Mouse (Mus musculus): ENCODE results near the gene Zbtb3. TPM values are rescaled to one million over a fixed set of nuclear protein-coding genes. Genes with fewer than 3 reads are reported as not detected.

Zbtb3 gene
- polyA plus RNA-seq, 1 experiment from 2014 or later = 8.6 TPM

DNA sequence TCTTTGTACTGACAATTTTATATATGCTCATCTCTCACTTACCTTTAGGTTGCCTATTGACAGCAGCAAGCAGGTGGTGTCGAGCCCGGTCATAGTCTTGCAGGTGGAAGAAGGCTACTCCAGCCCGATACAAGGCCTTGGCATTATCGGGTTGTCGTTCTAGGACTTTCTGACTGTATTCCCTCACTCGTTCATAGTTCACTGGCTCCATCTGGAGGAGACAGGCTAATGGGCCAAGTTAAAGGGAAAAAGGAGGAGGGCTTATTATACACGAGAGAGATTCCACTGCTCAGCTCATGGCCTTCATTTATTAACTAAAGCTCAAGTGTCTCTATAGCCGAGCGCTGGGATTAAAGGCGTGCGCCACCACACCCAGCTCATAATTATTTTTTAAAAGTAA, 13.5 kb downstream of the Zbtb3 start:
- Histone ChIP-seq H3K27me3 (no peaks in the 10 kb centered on the region), H3K9me3 (no peaks in the 10 kb centered on the region), H3K36me3 (peaks cover 26% of the 10 kb centered on the region), H3K4me1 (replicated peaks) (peaks cover 45% of the 10 kb centered on the region), H3K4me3 (no peak overlapping the region), H3K9ac (no peak overlapping the region), H3K4me2 (0 out of 2 replicates have a peak overlapping the region, but pooled peaks have one; percentile 35), H3K27ac (replicated peaks) (no peak overlapping the region)
- 67% methylated on average over 11 of the region's 11 CpGs for WGBS
- no peak for ATAC-seq (ENCODE audit: low FRiP score, low read depth)

DNA sequence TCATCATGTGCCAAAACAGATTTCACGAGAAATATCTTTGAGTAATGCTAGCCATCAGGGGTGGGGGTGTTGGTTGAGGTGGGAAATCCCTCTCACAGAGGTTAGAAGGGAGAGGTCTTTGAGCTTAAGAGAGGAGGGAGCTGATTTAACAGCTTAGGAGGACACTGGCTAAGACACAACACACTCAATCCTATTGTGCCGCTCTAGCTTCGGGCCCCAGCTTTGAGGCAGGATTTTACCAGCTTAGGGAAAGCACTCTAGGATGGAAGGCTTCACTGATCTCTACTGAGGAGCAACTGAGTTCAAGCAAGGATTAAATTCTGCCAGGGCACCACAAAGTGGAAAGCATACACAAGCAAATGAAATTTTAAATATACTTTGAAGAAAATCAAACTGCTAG, 14.6 kb downstream of the Zbtb3 start:
- Histone ChIP-seq H3K9ac (no peak overlapping the region), H3K27me3 (no peaks in the 10 kb centered on the region), H3K36me3 (peaks cover 20% of the 10 kb centered on the region; the same call in 1 of the 2 replicates), H3K9me3 (no peaks in the 10 kb centered on the region), H3K27ac (replicated peaks) (no peak overlapping the region), H3K4me3 (no peak overlapping the region), H3K4me2 (peak overlapping the region; percentile 35), H3K4me1 (replicated peaks) (peaks cover 56% of the 10 kb centered on the region)
- WGBS = 86% methylated on average over 3 of the region's 3 CpGs
- no peak for ATAC-seq (ENCODE audit: low FRiP score, low read depth)

DNA sequence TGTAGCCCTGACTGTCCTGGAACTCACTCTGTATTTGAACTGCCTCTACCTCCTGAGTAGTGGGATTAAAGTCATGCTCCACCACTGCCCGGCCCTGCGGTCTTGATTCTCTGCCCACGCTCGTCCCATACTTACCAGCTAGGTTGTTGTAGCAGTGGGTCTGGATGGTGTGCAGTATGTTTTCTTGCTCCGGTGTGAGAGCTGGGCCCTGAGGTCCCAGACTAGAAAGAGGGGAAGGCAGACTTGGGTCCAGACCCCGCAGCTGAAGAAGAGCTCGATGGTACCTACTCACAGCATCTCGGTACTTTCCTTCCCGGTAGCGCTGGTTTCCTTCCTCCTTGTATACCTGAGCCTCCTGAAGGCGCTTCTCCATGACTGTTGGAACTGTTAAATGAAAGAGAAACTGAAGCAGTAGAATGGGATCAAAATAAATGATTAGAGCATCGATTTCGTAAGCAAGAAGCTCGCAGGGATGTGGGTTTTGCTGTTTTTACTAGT, 16.0 kb downstream of the Zbtb3 start:
- H3K27me3 ChIP-seq = no peaks in the 10 kb centered on the region
- peaks cover 69% of the 10 kb centered on the region for H3K4me1 ChIP-seq (replicated peaks)
- peak overlapping the region; percentile 62 for H3K9ac ChIP-seq
- H3K9me3 ChIP-seq = no peaks in the 10 kb centered on the region
- peaks cover 15% of the 10 kb centered on the region for H3K36me3 ChIP-seq
- peak overlapping the region; percentile 99 for H3K27ac ChIP-seq (replicated peaks)
- H3K4me3 ChIP-seq = peak overlapping the region; percentile 96
- 33% methylated on average over 14 of the region's 14 CpGs for WGBS
- H3K4me2 ChIP-seq = peak overlapping the region; percentile 91
- no peak for ATAC-seq (ENCODE audit: low FRiP score, low read depth)

DNA sequence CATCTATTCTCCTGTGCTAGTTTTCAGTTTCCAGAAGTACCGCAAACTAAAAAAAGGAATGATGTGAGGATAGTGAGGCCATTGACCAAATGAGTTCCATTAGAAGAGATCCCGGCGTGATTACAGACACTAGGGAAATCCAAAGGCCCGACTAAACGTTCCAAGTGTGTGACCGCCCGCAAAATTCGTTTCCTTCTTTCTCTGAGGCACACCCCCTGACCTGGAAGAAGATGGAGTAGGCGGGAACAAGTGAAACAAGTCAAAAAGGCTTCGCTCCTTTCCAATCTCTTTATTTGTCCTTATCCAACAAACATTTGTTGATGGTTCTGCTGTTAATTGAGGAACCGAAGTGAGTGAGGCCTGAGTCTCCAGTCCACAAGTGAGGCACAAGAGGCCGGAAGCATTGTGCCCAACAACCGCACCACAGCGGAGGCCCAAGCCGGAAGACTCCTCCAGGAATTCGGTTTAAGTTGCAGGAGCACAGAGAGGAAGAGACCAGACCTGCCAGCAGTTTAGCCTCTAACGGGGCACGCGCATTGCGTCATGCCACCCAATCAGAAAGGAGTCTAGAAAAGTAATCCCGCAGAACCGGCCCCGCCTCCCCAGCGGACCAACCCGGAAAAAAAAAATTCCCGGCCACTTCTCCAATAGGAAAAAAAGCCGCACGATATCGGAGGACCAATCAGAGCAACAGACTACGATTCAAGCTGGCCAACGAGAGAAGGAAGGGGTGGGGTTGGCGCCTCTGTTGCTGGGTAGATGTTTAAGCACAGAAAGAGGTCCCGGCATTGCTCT, 16.6 kb downstream of the Zbtb3 start, which contains the start of gene Ttc9c:
Ttc9c (minus strand) TSS at position 533 of the 795 bp plus-strand sequence.
- under 1% methylated on average over 33 of the region's 33 CpGs for WGBS
- H3K9me3 ChIP-seq = no peaks in the 10 kb centered on the region
- peak within 1 kb of the TSS; percentile 99 for H3K27ac ChIP-seq (replicated peaks)
- no peaks in the 10 kb centered on the region for H3K27me3 ChIP-seq
- peak; percentile 94 for ATAC-seq (ENCODE audit: low FRiP score, low read depth)
- H3K4me2 ChIP-seq = peak within 1 kb of the TSS; percentile 91
- H3K9ac ChIP-seq = peak within 1 kb of the TSS; percentile 98
- peaks cover 65% of the 10 kb centered on the region for H3K4me1 ChIP-seq (replicated peaks)
- peaks cover 16% of the 10 kb centered on the region for H3K36me3 ChIP-seq
- peak within 1 kb of the TSS; percentile 96 for H3K4me3 ChIP-seq

DNA sequence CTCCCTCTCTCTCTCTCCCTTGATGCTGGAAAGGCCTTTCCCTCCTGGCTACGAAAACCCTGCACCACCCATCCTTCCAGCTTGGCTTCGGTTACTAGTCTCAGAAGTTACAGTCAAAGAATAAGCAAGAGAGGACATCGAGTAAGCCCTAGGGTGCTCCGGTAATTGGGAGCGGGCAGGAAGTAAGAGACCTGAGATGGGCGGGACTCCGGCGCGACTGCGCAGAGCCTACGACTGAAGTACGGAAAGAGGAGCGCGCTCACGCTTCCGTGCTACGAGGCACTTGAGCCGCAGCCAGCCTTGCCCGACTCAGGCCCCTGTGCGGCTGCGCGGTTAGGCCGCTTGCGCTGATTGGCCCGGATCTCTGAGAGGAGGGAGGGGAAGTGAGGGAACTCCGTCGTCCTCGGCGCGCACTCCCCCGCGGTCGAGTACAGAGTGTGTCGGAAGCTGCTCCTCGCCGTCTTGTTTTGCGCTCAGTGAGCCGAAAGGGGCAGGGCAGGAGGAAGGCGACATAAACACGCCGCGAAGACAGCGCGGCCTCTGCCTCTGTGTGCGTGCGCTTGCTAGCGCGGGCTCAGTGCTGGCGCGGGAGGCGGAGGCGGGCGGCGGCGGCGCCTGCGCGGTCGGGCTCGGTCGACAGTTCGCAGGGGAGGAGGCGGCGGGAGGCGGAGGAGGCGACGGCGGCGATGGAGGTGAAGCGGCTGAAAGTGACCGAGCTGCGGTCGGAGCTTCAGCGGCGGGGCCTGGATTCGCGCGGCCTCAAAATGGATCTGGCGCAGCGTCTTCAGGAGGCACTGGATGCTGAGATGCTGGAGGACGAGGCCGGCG, 17.5 kb downstream of the Zbtb3 start, which contains the start of gene Hnrnpul2:
Hnrnpul2 (plus strand) TSS at position 415 of the 828 bp plus-strand sequence.
- Histone ChIP-seq H3K9me3 (no peaks in the 10 kb centered on the region), H3K4me2 (peak within 1 kb of the TSS; percentile 91), H3K9ac (peak within 1 kb of the TSS; percentile 98), H3K4me3 (peak within 1 kb of the TSS; percentile 96), H3K27me3 (no peaks in the 10 kb centered on the region), H3K4me1 (replicated peaks) (peaks cover 62% of the 10 kb centered on the region), H3K27ac (replicated peaks) (peak within 1 kb of the TSS; percentile 99), H3K36me3 (peaks cover 22% of the 10 kb centered on the region)
- peak; percentile 97 for ATAC-seq (ENCODE audit: low FRiP score, low read depth)
- WGBS = under 1% methylated on average over 74 of the region's 83 CpGs

DNA sequence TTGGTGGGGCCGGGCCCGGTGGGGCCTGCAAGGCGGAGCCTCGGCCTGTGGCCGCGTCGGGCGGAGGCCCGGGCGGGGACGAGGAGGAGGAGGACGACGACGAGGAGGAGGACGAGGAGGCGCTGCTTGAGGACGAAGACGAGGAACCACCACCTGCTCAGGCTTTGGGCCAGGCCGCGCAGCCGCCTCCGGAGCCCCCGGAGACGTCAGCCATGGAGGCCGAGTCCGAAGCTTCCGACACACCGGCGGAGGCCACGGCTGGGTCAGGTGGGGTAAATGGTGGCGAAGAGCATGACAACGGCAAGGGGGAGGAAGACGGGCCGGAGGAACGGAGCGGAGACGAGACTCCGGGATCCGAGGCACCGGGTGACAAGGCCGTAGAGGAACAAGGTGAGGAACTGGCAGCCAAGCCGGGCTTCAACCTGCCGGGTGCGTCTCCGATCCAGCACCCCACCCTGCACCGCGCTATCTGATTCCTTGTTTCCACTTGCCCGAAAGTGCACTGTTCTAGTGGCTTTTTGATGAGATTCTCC, 18.1 kb downstream of the Zbtb3 start:
- H3K4me3 ChIP-seq = peak overlapping the region; percentile 96
- H3K9ac ChIP-seq = peak overlapping the region; percentile 98
- H3K27me3 ChIP-seq = no peaks in the 10 kb centered on the region
- ATAC-seq (ENCODE audit: low FRiP score, low read depth) = peak; percentile 12
- H3K27ac ChIP-seq (replicated peaks) = peak overlapping the region; percentile 99
- peak overlapping the region; percentile 91 for H3K4me2 ChIP-seq
- WGBS = under 1% methylated on average over 40 of the region's 48 CpGs
- peaks cover 28% of the 10 kb centered on the region for H3K36me3 ChIP-seq
- H3K4me1 ChIP-seq (replicated peaks) = peaks cover 57% of the 10 kb centered on the region
- H3K9me3 ChIP-seq = no peaks in the 10 kb centered on the region

DNA sequence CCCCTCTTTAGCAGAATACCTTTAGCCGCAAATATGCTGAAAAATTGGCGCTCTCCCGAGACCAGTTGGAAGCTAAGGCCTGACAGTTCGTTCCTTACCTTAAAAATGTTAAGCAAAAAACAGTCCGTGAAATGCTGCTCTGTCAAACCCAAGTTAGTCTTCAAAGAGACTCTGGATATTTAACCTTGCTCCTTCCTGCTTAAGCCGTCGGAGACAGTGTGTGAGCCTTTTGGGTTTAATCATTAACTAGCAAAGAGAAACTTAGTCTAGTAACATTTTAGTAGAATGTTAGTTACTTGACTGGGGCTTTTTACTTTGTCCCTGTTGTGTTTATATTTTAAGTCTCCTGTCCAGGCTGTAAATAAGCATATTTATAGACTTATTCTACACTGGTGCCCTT, 18.8 kb downstream of the Zbtb3 start:
- Histone ChIP-seq H3K9me3 (no peaks in the 10 kb centered on the region), H3K27me3 (no peaks in the 10 kb centered on the region), H3K4me3 (peak overlapping the region; percentile 96), H3K4me1 (replicated peaks) (peaks cover 50% of the 10 kb centered on the region), H3K9ac (peak overlapping the region; percentile 98), H3K4me2 (peak overlapping the region; percentile 91), H3K27ac (replicated peaks) (peak overlapping the region; percentile 99), H3K36me3 (peaks cover 33% of the 10 kb centered on the region)
- 2% methylated on average over 7 of the region's 7 CpGs for WGBS
- no peak for ATAC-seq (ENCODE audit: low FRiP score, low read depth)

DNA sequence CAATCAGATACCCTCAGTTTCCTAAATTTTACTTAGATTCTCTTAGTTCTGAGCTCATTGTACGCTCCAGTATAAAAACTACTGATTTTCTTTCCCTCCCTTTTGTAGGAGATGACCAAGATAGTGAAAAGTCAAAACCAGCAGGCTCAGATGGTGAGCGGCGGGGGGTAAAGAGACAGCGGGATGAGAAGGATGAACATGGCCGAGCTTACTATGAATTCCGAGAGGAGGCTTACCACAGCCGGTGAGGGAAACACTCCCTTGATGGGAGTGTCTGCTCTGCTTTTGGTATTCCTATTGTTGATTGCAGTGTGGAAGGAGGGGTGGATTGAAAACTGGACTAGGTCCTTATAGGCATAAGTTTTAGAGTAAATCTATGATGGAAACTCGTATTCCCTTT, 20.3 kb downstream of the Zbtb3 start:
- peaks cover 49% of the 10 kb centered on the region for H3K36me3 ChIP-seq

DNA sequence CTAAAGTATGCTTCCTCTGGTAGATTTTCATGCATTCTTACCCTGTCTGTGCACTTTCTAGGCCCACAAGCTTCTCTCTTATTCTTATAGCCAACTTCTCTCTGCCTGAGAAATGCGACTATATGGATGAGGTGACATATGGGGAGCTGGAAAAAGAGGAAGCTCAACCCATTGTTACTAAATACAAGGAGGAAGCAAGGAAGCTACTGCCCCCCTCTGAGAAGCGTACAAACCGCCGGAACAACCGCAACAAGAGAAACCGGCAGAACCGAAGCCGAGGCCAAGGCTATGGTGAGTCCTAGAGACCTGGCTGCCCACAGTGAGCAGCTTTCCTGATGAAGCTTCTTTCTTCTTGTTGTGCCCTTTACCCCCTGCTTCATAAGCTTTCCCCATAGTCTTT, 27.3 kb downstream of the Zbtb3 start, which contains the start of gene AC129217.1:
AC129217.1 (plus strand) TSS at position 114 of the 400 bp plus-strand sequence.
- no peaks in the 10 kb centered on the region for H3K4me1 ChIP-seq (replicated peaks)
- no peak within 1 kb of the TSS for H3K27ac ChIP-seq (replicated peaks)
- 92% methylated on average over 8 of the region's 8 CpGs for WGBS
- no peak within 1 kb of the TSS for H3K4me3 ChIP-seq
- no peak for ATAC-seq (ENCODE audit: low FRiP score, low read depth)
- H3K27me3 ChIP-seq = no peaks in the 10 kb centered on the region
- no peak within 1 kb of the TSS for H3K4me2 ChIP-seq
- no peak within 1 kb of the TSS for H3K9ac ChIP-seq
- peaks cover 97% of the 10 kb centered on the region for H3K36me3 ChIP-seq
- no peaks in the 10 kb centered on the region for H3K9me3 ChIP-seq

More for the DNA sequence above, 20.3 kb downstream of the Zbtb3 start:
- Histone ChIP-seq H3K4me1 (replicated peaks) (peaks cover 35% of the 10 kb centered on the region), H3K9ac (peak overlapping the region; percentile 31; the same call in 1 of the 2 replicates), H3K4me2 (peak overlapping the region; percentile 91), H3K9me3 (no peaks in the 10 kb centered on the region), H3K27ac (replicated peaks) (no peak overlapping the region), H3K27me3 (no peaks in the 10 kb centered on the region), H3K4me3 (peak overlapping the region; percentile 96)
- WGBS = 57% methylated on average over 8 of the region's 8 CpGs
- no peak for ATAC-seq (ENCODE audit: low FRiP score, low read depth)

DNA sequence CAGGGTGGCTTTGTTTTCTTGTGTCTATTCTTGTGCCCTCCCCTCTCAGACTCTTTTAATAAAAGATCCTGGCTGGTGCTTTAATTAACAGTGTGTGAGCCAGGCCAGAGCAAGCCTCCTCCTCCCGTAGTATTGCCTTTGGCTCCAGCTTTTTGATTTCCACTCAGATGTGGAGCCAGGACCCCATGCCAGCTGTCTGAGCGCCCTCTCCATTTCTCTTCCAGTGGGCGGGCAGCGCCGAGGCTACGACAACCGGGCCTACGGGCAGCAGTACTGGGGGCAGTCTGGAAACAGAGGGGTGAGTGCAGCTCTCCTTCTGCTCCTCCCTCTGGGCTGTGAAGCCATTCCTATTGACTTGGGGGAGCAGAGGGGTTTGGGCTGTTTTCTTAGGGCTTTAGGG, 28.3 kb downstream of the Zbtb3 start:
- no peaks in the 10 kb centered on the region for H3K9me3 ChIP-seq
- H3K4me1 ChIP-seq (replicated peaks) = no peaks in the 10 kb centered on the region
- WGBS = 87% methylated on average over 8 of the region's 8 CpGs
- H3K27me3 ChIP-seq = no peaks in the 10 kb centered on the region
- no peak overlapping the region for H3K27ac ChIP-seq (replicated peaks)
- H3K4me3 ChIP-seq = no peak overlapping the region
- peaks cover 91% of the 10 kb centered on the region for H3K36me3 ChIP-seq
- no peak overlapping the region for H3K9ac ChIP-seq
- H3K4me2 ChIP-seq = no peak overlapping the region
- ATAC-seq (ENCODE audit: low FRiP score, low read depth) = no peak

DNA sequence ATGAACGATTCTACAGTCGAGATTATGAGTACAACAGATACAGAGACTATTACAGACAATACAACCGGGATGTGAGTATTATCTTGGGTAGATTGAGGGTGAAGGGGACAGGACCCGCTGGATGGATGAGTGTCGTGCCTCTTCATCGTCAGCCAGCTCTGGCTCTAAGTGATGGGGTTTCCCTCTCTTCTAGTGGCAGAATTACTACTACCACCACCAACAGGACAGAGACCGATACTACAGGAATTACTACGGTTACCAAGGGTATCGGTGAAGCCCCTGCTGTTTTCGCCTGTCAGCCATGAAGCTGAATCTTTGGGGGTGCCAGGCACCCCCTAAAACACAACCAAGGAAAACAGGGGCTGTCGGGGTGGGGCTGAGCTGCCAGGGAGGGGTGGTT, 28.9 kb downstream of the Zbtb3 start:
- peaks cover 87% of the 10 kb centered on the region for H3K36me3 ChIP-seq
- no peak overlapping the region for H3K4me3 ChIP-seq
- H3K9ac ChIP-seq = no peak overlapping the region
- no peaks in the 10 kb centered on the region for H3K27me3 ChIP-seq
- peaks cover 2% of the 10 kb centered on the region; the same call in 1 of the 2 replicates for H3K4me1 ChIP-seq (replicated peaks)
- H3K9me3 ChIP-seq = no peaks in the 10 kb centered on the region
- H3K27ac ChIP-seq (replicated peaks) = no peak overlapping the region
- 77% methylated on average over 11 of the region's 11 CpGs for WGBS
- no peak overlapping the region for H3K4me2 ChIP-seq
- ATAC-seq (ENCODE audit: low FRiP score, low read depth) = no peak

Measured in hindbrain, embryonic 15.5 days (tissue).